Mouse (Mus musculus) kidney, embryonic 15.5 days (tissue): ENCODE measurements around the gene Etnk1. TPM values are rescaled to one million over a fixed set of nuclear protein-coding genes. Genes with fewer than 3 reads are reported as not detected.
A peak's percentile ranks its signal among the peaks of the same experiment; 100 is the strongest.
"Not testable (repeated sequence)": the region's sequence is repeated elsewhere in the genome, so short reads cannot be mapped to it uniquely, and the experiment has no call there.

Experiments
- ATAC-seq: fragments of 200-750 bp; cut with Nextera tagmentation; replicated peaks from 2 replicates; pipeline ENCODE4 v1.8.0; 2017; ENCODE audit warnings: moderate TSS enrichment; ENCODE audit not compliant: low FRiP score
- H3K27ac ChIP-seq: fragments of 300-500 bp; sonication (generic); 2 replicates; pipeline ENCODE4 v1.5.1; 2015; ENCODE audit warnings: mild to moderate bottlenecking, inconsistent platforms
- H3K27me3 ChIP-seq: fragments of 300-500 bp; sonication (generic); 2 replicates; pipeline ENCODE4 v1.6.1; 2015; ENCODE audit warnings: inconsistent platforms
- H3K36me3 ChIP-seq: fragments of 300-500 bp; sonication (generic); 2 replicates; pipeline ENCODE4 v1.6.1; 2015; ENCODE audit warnings: inconsistent platforms
- H3K4me1 ChIP-seq: fragments of 300-500 bp; sonication (generic); 2 replicates; pipeline ENCODE4 v1.6.1; 2015; ENCODE audit warnings: inconsistent platforms
- H3K4me2 ChIP-seq: fragments of 300-500 bp; sonication (generic); 2 replicates; pipeline ENCODE4 v1.6.1; 2015; ENCODE audit warnings: moderate library complexity, mild to moderate bottlenecking, inconsistent platforms
- H3K4me3 ChIP-seq: fragments of 300-500 bp; sonication (generic); replicated peaks from 2 replicates; pipeline ENCODE4 v1.5.1; 2015; ENCODE audit warnings: mild to moderate bottlenecking, inconsistent platforms
- H3K9ac ChIP-seq: fragments of 300-500 bp; sonication (generic); 2 replicates; pipeline ENCODE4 v1.6.1; 2015; ENCODE audit warnings: mild to moderate bottlenecking, inconsistent platforms
- H3K9me3 ChIP-seq: fragments of 300-500 bp; sonication (generic); replicated peaks from 2 replicates; pipeline ENCODE4 v1.6.1; 2016; ENCODE audit warnings: inconsistent platforms
- WGBS: fragments of 180-500 bp; shearing (Covaris S2); methylation state at CpG from one replicate; pipeline ENCODE4 v1.1.7; 2015; ENCODE audit warnings: mixed read lengths; 5-methylcytosine and 5-hydroxymethylcytosine counted together
- polyA plus RNA-seq: library from polyadenylated mRNA; unstranded; fragments of >200 nt; fragmentation: Nextera tagmentation; extraction: Ambion mirVana; gene quantifications from 2 replicates; pipeline ENCODE4 v1.2.1, GENCODE M21; 2015

Gene Etnk1
- polyA plus RNA-seq, 1 experiment from 2014 or later = 26.4 TPM

DNA sequence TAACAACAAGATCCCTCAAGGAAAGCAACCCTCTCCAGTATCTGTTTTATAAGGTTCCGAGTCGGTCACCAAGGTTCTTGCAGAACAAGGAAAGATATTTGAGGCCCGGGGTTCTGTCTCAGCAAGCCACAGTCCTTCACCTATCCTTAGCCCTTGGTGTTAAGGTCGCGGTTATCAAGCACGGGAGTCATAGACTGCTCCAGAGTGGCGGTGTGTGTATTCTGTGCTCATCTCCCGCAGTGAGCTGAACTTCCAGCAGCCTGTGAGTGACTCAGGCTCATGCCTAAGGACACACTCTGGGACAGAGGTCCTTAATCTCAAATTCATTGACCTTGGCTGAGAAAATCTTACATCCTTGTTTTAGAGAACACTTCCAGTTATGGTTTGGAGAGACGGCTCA lies 26.1 kb upstream of the Etnk1 start:
- Histone ChIP-seq H3K36me3 (no peaks in the 10 kb centered on the region), H3K27ac (no peak overlapping the region), H3K4me2 (no peak overlapping the region), H3K27me3 (no peaks in the 10 kb centered on the region), H3K9ac (no peak overlapping the region), H3K9me3 (no peaks in the 10 kb centered on the region), H3K4me3 (no peak overlapping the region), H3K4me1 (peaks cover 20% of the 10 kb centered on the region)
- ATAC-seq = no peak
- 89% methylated on average over 9 of the region's 9 CpGs for WGBS

DNA sequence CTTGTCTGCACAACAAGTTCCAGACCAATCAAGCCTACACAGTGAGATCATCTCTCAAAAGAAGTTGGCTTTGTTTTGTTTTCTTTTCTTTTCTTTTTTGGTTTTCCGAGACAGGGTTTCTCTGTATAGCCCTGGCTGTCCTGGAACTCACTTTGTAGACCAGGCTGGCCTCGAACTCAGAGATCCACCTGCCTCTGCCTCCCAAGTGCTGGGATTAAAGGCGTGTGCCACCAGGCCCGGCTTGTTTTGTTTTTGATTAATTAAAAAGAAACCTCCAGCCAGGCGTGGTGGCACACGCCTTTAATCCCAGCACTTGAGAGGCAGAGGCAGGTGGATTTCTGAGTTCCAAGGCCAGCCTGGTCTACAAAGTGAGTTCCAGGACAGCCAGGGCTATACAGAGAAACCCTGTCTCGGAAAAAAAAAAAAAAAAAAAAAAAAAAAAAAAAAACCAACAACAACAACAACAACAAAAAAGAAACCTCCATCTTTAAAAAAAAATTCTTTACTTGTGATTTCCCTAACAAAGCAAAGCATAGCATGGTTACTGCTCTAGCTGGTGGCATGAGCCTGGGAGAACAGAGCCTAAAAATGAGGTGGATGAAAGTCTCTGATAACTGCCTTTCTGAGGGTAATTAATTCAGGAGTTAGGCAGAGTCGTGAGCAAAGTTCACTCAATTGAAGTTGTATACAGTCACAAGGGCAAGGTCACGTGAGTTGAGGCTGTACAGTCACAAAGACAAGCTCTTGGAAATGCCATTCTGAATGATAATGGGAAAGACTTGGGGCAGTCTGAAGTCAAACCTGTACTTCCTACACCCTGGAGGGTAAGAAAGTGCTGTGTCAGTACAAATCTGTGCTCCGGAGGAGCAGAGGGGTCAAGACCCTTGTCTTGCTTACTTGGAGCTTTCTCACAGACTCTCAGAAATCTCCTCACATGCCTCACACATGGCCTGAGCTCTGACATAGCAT lies 25.1 kb upstream of the Etnk1 start:
- not testable (repeated sequence) for H3K4me2 ChIP-seq, H3K9me3 ChIP-seq, H3K27me3 ChIP-seq, H3K4me3 ChIP-seq, H3K36me3 ChIP-seq, H3K9ac ChIP-seq, ATAC-seq
- H3K27ac ChIP-seq = 0 out of 2 replicates have a peak overlapping the region, but pooled peaks have one; percentile 27
- 69% methylated on average over 10 of the region's 10 CpGs for WGBS
- peaks cover 22% of the 10 kb centered on the region for H3K4me1 ChIP-seq

DNA sequence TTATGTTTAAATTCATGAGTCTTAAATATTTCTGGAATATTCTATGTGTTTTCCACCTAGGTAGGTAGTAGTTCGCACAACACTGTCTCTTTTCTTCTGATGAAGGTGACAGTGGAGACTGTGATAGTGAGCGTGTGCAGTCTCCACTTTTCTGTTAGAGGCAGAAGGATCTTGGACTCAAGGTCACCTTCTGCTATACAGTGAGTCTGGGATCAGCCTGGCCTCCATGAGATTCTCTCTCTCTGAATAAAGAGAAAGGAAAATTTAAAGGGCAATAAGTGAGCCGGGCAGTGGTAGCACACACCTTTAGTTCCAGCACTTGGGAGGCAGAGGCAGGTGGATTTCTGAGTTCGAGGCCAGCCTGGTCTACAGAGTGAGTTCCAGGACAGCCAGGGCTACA lies 24.2 kb upstream of the Etnk1 start:
- H3K36me3 ChIP-seq = no peaks in the 10 kb centered on the region
- no peak overlapping the region for H3K9ac ChIP-seq
- H3K27ac ChIP-seq = no peak overlapping the region
- WGBS = 93% methylated on average over 4 of the region's 4 CpGs
- H3K27me3 ChIP-seq = no peaks in the 10 kb centered on the region
- no peak for ATAC-seq
- H3K4me3 ChIP-seq = no peak overlapping the region
- no peak overlapping the region for H3K4me2 ChIP-seq
- no peaks in the 10 kb centered on the region for H3K9me3 ChIP-seq
- peaks cover 24% of the 10 kb centered on the region for H3K4me1 ChIP-seq

DNA sequence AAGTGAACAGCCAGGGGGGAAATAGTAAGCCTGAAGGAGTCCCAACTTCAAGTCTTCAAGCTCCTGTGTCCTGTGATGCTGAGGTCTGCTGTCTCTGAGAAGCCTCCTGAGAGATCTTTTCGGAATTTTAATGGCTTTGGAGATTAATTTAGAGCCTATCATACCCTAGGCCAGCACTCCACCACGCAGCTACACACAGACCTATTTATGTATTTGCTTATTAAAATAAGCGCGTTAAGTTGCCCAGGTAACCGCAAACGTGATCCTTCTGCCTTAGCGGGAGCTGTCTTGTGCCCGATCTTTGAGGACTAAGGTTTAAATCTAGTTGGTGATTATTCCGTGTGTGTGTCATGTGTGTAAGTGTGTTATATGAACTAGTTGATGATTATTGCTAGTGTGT lies 23.7 kb upstream of the Etnk1 start:
- Histone ChIP-seq H3K4me2 (peak overlapping the region; percentile 60), H3K27ac (no peak overlapping the region), H3K9me3 (no peaks in the 10 kb centered on the region), H3K4me3 (no peak overlapping the region; the same call in 1 of the 2 replicates), H3K4me1 (peaks cover 24% of the 10 kb centered on the region), H3K27me3 (no peaks in the 10 kb centered on the region), H3K36me3 (no peaks in the 10 kb centered on the region), H3K9ac (no peak overlapping the region)
- no peak for ATAC-seq
- WGBS = 82% methylated on average over 9 of the region's 9 CpGs

DNA sequence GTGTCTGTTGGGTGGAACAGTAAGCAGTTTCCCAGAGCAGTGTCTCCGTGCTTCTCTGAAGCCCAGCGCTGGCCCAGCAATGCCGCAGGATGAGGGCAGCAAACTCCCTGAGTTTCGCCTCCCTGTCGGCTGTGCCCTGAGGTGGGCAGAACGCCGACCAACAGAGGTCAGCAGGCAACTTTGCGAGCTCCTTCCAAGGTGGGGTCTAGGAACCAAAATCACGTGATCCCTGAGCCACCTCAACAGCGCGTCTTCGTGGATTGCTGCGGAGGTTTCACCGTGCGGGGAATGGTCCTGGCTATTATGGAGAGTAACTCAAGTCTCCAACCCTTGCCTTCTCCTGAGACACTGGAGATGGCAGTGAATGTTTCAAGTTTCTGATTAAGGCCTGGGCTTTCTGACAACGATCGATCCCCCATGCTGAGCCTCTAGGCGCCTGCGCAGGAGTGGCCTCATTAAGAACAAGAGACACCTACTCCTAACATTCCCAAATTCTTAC lies 23.2 kb upstream of the Etnk1 start:
- WGBS = 20% methylated on average over 19 of the region's 19 CpGs
- H3K27ac ChIP-seq = no peak overlapping the region
- peak; percentile 37; the same call in 1 of the 2 replicates for ATAC-seq
- no peak overlapping the region for H3K9ac ChIP-seq
- H3K9me3 ChIP-seq = no peaks in the 10 kb centered on the region
- peaks cover 26% of the 10 kb centered on the region for H3K4me1 ChIP-seq
- peak overlapping the region; percentile 60 for H3K4me2 ChIP-seq
- H3K27me3 ChIP-seq = no peaks in the 10 kb centered on the region
- H3K4me3 ChIP-seq = peak overlapping the region; percentile 34
- no peaks in the 10 kb centered on the region for H3K36me3 ChIP-seq

DNA sequence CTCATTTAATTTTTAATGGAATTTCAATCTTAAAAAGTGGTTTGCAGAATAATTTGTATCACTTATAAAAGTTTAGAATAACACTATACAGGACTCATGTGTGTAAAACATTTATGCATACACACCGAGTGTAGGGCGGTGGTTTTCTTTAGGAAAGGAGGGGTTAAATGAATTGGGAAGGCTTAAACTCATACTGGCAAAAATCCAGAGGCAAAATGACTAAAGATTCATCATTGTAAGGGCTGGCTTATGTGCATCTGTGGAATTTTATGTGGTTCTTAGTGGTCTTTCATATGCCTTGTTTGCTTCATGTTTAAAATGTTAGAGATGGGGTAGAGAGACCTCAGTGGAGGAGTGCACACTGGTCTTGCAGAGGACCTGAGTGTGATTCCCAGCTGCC lies 22.5 kb upstream of the Etnk1 start:
- no peaks in the 10 kb centered on the region for H3K27me3 ChIP-seq
- no peak for ATAC-seq
- no peak overlapping the region for H3K4me2 ChIP-seq
- peaks cover 32% of the 10 kb centered on the region for H3K4me1 ChIP-seq
- 73% methylated on average over 2 of the region's 2 CpGs for WGBS
- no peak overlapping the region for H3K4me3 ChIP-seq
- no peaks in the 10 kb centered on the region for H3K36me3 ChIP-seq
- peak overlapping the region; percentile 37; the same call in 1 of the 2 replicates for H3K27ac ChIP-seq
- H3K9me3 ChIP-seq = no peaks in the 10 kb centered on the region
- no peak overlapping the region for H3K9ac ChIP-seq

DNA sequence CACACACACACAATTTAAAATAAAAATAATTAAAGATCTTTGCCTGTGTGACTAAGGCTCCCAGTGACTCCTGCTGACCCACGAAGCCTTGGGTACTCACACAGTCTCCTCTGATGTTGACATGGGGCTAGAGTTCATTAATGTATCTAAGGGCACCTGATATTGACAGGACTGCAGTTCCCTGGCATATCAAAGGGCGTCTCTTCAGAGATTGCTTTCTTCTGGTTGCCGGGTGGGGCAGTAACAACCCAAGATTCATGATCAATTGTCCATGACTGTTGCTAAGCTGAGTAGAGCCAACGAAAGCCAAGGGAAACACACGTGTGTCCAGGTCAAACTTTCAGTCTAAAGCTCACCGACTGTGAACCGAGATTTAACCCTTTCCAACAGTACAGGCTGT lies 22.0 kb upstream of the Etnk1 start:
- Histone ChIP-seq H3K4me1 (peaks cover 36% of the 10 kb centered on the region), H3K9me3 (no peaks in the 10 kb centered on the region), H3K9ac (no peak overlapping the region), H3K36me3 (no peaks in the 10 kb centered on the region), H3K4me3 (no peak overlapping the region), H3K4me2 (no peak overlapping the region), H3K27me3 (no peaks in the 10 kb centered on the region), H3K27ac (peak overlapping the region; percentile 59)
- WGBS = 27% methylated on average over 7 of the region's 7 CpGs
- ATAC-seq = peak; percentile 65

DNA sequence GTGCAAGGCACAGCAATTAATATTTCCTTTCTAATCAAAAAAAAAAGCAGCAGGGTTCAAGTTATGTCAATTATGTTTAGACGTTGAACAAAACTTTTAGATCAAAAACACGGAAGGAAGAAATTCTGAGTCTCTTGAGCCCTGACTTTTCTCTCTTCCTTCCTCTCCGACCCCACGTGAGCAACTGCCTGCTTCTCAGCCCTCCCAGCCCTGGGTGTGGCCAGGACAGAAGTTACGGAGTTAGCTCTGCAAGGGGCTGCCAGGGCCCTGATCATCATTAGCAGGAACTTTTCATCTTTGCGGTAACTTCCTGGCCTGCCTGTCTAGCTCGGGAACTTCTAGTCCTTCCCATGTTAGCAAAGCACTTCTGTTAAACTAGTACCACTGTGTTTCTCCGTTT lies 20.3 kb upstream of the Etnk1 start:
- H3K9ac ChIP-seq = no peak overlapping the region
- no peak overlapping the region for H3K4me2 ChIP-seq
- peaks cover 49% of the 10 kb centered on the region for H3K4me1 ChIP-seq
- no peaks in the 10 kb centered on the region for H3K9me3 ChIP-seq
- no peak overlapping the region for H3K4me3 ChIP-seq
- H3K27me3 ChIP-seq = no peaks in the 10 kb centered on the region
- 60% methylated on average over 8 of the region's 8 CpGs for WGBS
- ATAC-seq = no peak
- 0 out of 2 replicates have a peak overlapping the region, but pooled peaks have one; percentile 4 for H3K27ac ChIP-seq
- H3K36me3 ChIP-seq = no peaks in the 10 kb centered on the region

DNA sequence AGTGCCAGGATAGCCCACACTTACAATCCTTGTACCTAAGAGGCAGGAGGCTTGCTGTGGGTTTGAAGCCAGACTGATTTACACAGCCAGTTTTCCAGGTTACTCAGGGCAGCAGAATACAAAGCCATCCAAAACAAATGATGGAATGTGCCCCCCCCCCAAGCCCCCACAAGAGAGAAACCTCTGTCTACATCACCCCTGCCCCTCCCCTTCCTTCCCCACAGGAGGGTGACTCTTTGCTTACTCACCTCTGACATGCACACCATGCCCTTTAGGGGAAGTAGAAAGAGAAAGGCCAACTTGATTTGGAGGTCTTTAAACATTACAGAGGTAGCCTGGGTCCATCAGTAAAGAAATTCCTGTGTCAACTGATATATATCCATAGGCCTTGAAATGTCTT lies 18.2 kb upstream of the Etnk1 start:
- Histone ChIP-seq H3K36me3 (no peaks in the 10 kb centered on the region), H3K4me1 (peaks cover 67% of the 10 kb centered on the region), H3K4me3 (no peak overlapping the region), H3K27ac (no peak overlapping the region), H3K9me3 (no peaks in the 10 kb centered on the region), H3K9ac (no peak overlapping the region), H3K27me3 (no peaks in the 10 kb centered on the region), H3K4me2 (no peak overlapping the region)
- ATAC-seq = no peak

DNA sequence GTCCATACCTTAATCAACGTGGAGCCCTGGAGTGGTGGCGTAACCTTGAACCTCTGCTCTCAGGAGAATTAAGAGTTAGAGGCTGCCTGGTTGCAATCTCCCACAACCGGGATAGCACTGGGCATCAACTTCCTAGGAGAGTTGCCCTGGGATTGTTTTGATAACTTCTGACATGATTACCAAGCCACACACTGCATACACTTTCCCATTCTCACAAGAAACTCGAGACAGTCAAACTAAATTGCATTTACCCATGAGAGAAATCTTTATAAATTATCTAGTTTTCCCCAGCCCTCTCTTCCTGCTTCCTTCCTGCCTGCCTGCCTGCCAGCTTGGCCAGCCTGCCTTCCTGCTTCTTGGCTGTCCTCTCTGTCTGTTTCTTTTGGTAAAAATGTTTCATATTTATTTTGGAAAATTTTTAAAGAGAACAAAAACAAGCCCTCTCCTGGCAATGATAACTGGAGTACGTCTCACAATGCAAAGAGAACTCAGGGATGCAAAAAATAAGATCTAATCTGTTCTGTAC lies 17.2 kb upstream of the Etnk1 start:
- Histone ChIP-seq H3K27me3 (no peaks in the 10 kb centered on the region), H3K9ac (no peak overlapping the region), H3K9me3 (no peaks in the 10 kb centered on the region), H3K4me3 (no peak overlapping the region), H3K27ac (peak overlapping the region; percentile 71), H3K4me1 (peaks cover 69% of the 10 kb centered on the region), H3K36me3 (no peaks in the 10 kb centered on the region), H3K4me2 (no peak overlapping the region)
- ATAC-seq = no peak
- 33% methylated on average over 5 of the region's 5 CpGs for WGBS

DNA sequence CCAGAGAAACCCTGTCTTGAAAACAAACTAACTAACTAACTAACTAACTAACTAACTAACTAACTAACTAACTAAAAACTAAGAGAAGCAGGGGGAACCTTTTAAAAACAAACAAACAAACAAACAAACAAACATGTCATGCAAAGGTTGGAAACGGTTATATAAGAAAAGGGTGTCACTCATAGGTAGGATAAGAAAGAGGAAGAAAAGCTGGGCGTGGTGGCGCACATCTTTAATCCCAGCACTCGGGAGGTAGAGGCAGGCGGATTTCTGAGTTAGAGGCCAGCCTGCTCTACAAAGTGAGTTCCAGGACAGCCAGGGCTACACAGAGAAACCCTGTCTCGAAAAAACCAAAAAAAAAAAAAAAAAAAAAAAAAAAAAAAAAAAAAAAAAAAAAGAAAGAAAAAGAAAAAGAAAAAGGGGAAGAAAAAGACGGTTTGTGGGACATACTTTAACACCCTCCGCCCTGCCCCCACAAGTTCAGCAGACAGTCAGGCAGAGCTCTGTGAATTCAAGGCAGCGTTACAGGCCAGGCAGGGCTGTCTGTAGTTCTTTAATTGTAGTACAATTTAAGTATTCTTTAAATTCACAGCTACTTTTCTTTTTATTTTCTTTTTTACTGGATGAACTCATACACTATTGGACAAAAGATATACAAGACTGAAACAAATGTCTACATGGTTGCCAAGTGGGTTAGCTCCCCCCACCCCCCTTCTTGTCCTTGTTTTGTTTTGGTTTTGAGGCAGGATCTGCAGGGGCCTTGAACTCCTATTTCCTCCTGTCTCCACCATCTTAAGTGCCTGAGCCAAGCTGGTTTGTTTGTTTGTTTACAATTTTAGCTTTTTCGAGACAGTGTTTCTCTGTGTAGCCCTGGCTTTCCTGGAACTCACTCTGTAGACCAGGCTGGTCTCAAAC lies 15.7 kb upstream of the Etnk1 start:
- H3K4me2 ChIP-seq, H3K4me3 ChIP-seq, ATAC-seq, H3K9ac ChIP-seq, H3K36me3 ChIP-seq, H3K9me3 ChIP-seq, H3K27me3 ChIP-seq: not testable (repeated sequence)
- H3K27ac ChIP-seq = peak overlapping the region; percentile 80
- 74% methylated on average over 10 of the region's 10 CpGs for WGBS
- H3K4me1 ChIP-seq = peaks cover 70% of the 10 kb centered on the region
